Mouse (Mus musculus): ENCODE measurements around the gene Ruvbl2. TPM values are rescaled to one million over a fixed set of nuclear protein-coding genes. Genes with fewer than 3 reads are reported as not detected.

The Ruvbl2 gene
- polyA plus RNA-seq, 1 experiment from 2014 or later = 88.3 TPM

- 89% methylated on average over 8 of the region's 8 CpGs for WGBS
- no peak for ATAC-seq (replicated peaks; ENCODE audit: extremely low read depth, insufficient read depth, low FRiP score)
- no peak overlapping the region for H3K27ac ChIP-seq (ENCODE audit: low read length)
- peaks cover 21% of the 10 kb centered on the region for H3K4me1 ChIP-seq (ENCODE audit: control insufficient read depth, insufficient read depth, low read length)
- no peak overlapping the region for H3K4me3 ChIP-seq (ENCODE audit: low read length)
- H3K9me3 ChIP-seq (replicated peaks; ENCODE audit: control insufficient read depth, low read length) = no peaks in the 10 kb centered on the region
- no peak overlapping the region for H3K9ac ChIP-seq (ENCODE audit: low read length)
- no peak overlapping the region for H3K4me2 ChIP-seq (ENCODE audit: low read depth, low read length)
- no peaks in the 10 kb centered on the region for H3K36me3 ChIP-seq (ENCODE audit: control insufficient read depth, insufficient read depth)
- H3K27me3 ChIP-seq (ENCODE audit: control insufficient read depth, insufficient read depth, low read length) = peaks cover 84% of the 10 kb centered on the region
Observed at GRCm38 (mm10) chr7:45409497-45410163, 28.3 kb downstream of the Ruvbl2 start.

GRCm38 (mm10) chr7:45408949-45409348 is 28.9 kb downstream of the Ruvbl2 start:
- Histone ChIP-seq H3K27me3 (ENCODE audit: control insufficient read depth, insufficient read depth, low read length) (peaks cover 78% of the 10 kb centered on the region), H3K36me3 (ENCODE audit: control insufficient read depth, insufficient read depth) (no peaks in the 10 kb centered on the region), H3K4me2 (ENCODE audit: low read depth, low read length) (no peak overlapping the region), H3K9me3 (replicated peaks; ENCODE audit: control insufficient read depth, low read length) (no peaks in the 10 kb centered on the region), H3K4me3 (ENCODE audit: low read length) (no peak overlapping the region), H3K4me1 (ENCODE audit: control insufficient read depth, insufficient read depth, low read length) (peaks cover 16% of the 10 kb centered on the region), H3K9ac (ENCODE audit: low read length) (no peak overlapping the region), H3K27ac (ENCODE audit: low read length) (no peak overlapping the region)
- WGBS = 88% methylated on average over 17 of the region's 17 CpGs
- ATAC-seq (replicated peaks; ENCODE audit: extremely low read depth, insufficient read depth, low FRiP score) = no peak

DNA sequence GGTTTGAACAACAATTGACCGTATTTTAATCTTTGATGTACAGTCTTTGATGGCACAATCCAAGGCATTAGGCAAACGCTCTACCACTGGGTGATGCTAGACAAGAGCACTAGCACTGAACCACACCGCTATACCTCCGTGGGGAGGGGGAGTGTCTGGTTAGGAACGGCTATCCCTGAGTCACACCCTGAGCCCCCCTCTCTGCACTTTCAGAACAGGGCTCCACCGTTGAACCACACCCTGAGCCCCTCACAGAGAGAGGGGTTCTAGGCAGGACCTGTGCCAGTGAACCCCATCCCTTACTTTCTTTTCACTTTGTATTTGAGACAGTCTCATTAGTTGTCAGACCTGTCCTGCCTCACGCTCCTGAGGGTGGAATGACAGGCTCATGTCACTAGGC is 29.5 kb downstream of the Ruvbl2 start:
- H3K4me1 ChIP-seq (ENCODE audit: control insufficient read depth, insufficient read depth, low read length) = peaks cover 15% of the 10 kb centered on the region
- H3K4me2 ChIP-seq (ENCODE audit: low read depth, low read length) = no peak overlapping the region
- no peak overlapping the region for H3K9ac ChIP-seq (ENCODE audit: low read length)
- no peaks in the 10 kb centered on the region for H3K9me3 ChIP-seq (replicated peaks; ENCODE audit: control insufficient read depth, low read length)
- ATAC-seq (replicated peaks; ENCODE audit: extremely low read depth, insufficient read depth, low FRiP score) = no peak
- H3K4me3 ChIP-seq (ENCODE audit: low read length) = no peak overlapping the region
- H3K27me3 ChIP-seq (ENCODE audit: control insufficient read depth, insufficient read depth, low read length) = peaks cover 76% of the 10 kb centered on the region
- 66% methylated on average over 7 of the region's 7 CpGs for WGBS
- H3K36me3 ChIP-seq (ENCODE audit: control insufficient read depth, insufficient read depth) = no peaks in the 10 kb centered on the region
- no peak overlapping the region for H3K27ac ChIP-seq (ENCODE audit: low read length)

GRCm38 (mm10) chr7:45407836-45408235 is 30.1 kb downstream of the Ruvbl2 start:
- no peak overlapping the region for H3K9ac ChIP-seq (ENCODE audit: low read length)
- H3K9me3 ChIP-seq (replicated peaks; ENCODE audit: control insufficient read depth, low read length) = no peaks in the 10 kb centered on the region
- H3K4me1 ChIP-seq (ENCODE audit: control insufficient read depth, insufficient read depth, low read length) = peaks cover 11% of the 10 kb centered on the region
- no peaks in the 10 kb centered on the region for H3K36me3 ChIP-seq (ENCODE audit: control insufficient read depth, insufficient read depth)
- peaks cover 71% of the 10 kb centered on the region for H3K27me3 ChIP-seq (ENCODE audit: control insufficient read depth, insufficient read depth, low read length)
- ATAC-seq (replicated peaks; ENCODE audit: extremely low read depth, insufficient read depth, low FRiP score) = no peak
- no peak overlapping the region for H3K4me2 ChIP-seq (ENCODE audit: low read depth, low read length)
- H3K27ac ChIP-seq (ENCODE audit: low read length) = no peak overlapping the region
- no peak overlapping the region for H3K4me3 ChIP-seq (ENCODE audit: low read length)
- WGBS = 75% methylated on average over 10 of the region's 10 CpGs

DNA sequence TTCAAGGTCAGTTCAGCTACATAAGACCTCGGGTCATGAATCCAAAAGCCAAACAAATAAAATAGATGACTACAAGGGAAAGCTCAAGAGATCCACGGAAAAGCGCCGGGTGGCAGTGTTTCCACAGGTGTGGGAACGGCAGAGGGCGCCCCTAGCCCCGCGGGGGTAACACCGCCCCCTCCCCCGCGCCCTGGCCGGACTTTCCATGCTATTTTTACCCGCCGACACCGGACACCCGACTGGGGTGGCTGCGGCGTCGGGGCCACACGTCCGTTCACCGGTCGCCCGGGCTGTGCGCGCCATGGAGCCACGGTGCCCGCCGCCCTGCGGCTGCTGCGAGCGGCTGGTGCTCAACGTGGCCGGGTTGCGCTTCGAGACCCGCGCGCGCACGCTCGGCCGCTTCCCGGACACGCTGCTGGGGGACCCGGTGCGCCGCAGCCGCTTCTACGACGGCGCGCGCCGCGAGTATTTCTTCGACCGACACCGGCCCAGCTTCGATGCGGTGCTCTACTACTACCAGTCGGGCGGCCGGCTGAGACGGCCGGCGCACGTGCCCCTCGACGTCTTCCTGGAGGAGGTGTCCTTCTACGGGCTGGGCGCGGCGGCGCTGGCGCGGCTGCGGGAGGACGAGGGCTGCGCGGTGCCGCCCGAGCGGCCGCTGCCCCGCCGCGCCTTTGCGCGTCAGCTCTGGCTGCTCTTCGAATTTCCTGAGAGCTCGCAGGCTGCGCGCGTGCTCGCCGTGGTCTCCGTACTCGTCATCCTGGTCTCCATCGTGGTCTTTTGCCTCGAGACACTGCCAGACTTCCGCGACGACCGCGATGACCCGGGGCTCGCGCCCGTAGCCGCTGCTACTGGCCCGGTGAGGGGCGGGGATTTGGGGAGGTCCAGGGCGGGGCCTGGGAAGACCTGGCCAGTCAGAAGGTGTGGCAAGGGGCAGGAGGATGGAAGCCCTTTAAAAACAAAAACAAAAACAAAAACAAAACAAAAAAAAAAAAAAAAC is 31.4 kb downstream of the Ruvbl2 start:
- H3K36me3 ChIP-seq (ENCODE audit: control insufficient read depth, insufficient read depth) = no peaks in the 10 kb centered on the region
- 1% methylated on average over 113 of the region's 114 CpGs for WGBS
- no peaks in the 10 kb centered on the region for H3K9me3 ChIP-seq (replicated peaks; ENCODE audit: control insufficient read depth, low read length)
- ATAC-seq (replicated peaks; ENCODE audit: extremely low read depth, insufficient read depth, low FRiP score) = peak; percentile 35; the same call in 1 of the 2 replicates
- no peak overlapping the region for H3K27ac ChIP-seq (ENCODE audit: low read length)
- peak overlapping the region; percentile 56 for H3K4me3 ChIP-seq (ENCODE audit: low read length)
- H3K4me1 ChIP-seq (ENCODE audit: control insufficient read depth, insufficient read depth, low read length) = peaks cover 11% of the 10 kb centered on the region
- peaks cover 60% of the 10 kb centered on the region for H3K27me3 ChIP-seq (ENCODE audit: control insufficient read depth, insufficient read depth, low read length)
- H3K9ac ChIP-seq (ENCODE audit: low read length) = peak overlapping the region; percentile 51
- H3K4me2 ChIP-seq (ENCODE audit: low read depth, low read length) = peak overlapping the region; percentile 77

DNA sequence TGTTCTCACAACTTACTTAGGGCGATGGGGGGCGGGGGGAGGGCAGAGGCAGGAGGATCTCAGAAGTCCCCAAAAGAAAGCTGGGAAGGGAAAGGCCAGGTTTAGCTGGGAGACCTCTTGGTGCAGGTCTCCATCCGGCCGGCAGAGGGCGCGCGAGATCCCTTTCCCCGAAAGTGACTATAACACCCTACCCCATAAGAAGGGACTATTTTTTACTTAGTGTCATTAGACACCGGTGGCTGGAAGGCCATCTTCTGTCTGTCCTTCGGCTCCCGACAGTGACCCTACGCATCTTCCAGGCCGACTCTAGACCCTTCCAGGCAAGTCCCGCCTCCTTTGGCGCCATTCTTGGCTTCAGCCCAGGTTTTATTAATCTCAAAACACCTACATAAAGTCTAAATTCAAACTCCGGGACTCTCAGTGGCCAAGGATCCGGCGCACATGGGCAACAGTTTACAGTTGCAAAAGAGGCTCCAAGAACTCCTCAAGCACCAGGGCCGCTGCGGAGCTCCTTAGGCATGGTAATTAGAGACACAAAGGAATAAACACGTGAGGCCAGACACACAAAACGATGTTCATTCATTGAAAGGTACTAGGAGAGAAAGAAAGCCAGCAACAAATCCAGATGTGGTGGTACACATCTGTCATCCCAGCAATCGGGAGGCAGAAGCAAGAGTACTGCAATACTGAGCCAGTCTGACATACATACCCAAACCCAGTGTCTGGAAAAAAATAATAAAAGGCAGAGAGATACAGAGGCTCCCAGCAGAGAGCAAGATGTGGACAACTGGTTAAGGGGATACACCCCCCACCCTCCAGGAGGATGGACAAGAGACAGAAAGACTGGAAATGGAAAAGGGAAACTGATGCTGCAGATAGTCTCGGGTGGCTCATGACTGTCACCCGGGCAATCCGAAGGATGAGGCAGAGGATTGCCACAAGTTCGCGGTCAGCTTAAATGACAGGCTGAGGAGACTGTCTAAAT is 32.5 kb downstream of the Ruvbl2 start, which contains the start of gene Kcna7:
Kcna7 (plus strand) TSS at position 563 of the 985 bp plus-strand sequence.
- 12% methylated on average over 28 of the region's 28 CpGs for WGBS
- Histone ChIP-seq H3K27me3 (ENCODE audit: control insufficient read depth, insufficient read depth, low read length) (peaks cover 51% of the 10 kb centered on the region), H3K9me3 (replicated peaks; ENCODE audit: control insufficient read depth, low read length) (no peaks in the 10 kb centered on the region), H3K4me2 (ENCODE audit: low read depth, low read length) (peak within 1 kb of the TSS; percentile 77), H3K36me3 (ENCODE audit: control insufficient read depth, insufficient read depth) (no peaks in the 10 kb centered on the region), H3K9ac (ENCODE audit: low read length) (peak within 1 kb of the TSS; percentile 52), H3K27ac (ENCODE audit: low read length) (no peak within 1 kb of the TSS), H3K4me3 (ENCODE audit: low read length) (peak within 1 kb of the TSS; percentile 56), H3K4me1 (ENCODE audit: control insufficient read depth, insufficient read depth, low read length) (peaks cover 11% of the 10 kb centered on the region)
- peak; percentile 42; the same call in 1 of the 2 replicates for ATAC-seq (replicated peaks; ENCODE audit: extremely low read depth, insufficient read depth, low FRiP score)

DNA sequence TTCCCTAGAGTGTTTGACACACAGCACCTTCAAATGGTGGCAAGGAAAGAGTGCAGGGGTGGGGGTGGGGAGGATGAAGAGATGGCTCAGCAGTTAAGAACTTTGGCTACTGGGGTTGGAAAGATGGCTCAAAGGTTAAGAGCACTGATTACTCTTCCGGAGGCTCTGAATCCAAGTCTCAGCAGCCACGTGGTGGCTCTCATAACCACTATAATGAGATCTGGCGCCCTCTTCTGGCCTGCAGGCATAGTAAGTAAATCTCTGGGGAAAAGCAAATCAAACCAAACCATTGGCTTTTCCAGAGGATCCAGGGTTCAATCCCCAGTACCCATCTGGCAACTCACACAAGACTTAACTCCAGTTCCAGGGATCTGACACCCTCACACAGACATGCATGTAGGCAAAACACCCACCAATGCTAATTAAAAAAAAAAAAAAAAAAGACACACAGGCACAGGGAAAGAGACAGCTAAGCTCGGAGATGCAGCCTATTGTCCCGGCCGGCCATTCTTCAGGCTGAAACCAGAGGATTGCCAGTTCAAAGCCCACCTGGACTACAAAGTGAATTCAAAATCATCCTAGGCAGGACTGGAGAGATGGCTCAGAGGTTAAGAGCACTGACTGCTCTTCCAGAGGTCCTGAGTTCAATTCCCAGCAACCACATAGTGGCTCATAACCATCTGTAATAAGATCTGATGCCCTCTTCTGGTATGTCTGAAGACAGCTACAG is 34.2 kb downstream of the Ruvbl2 start:
- H3K9me3 ChIP-seq (replicated peaks; ENCODE audit: control insufficient read depth, low read length) = no peaks in the 10 kb centered on the region
- no peak for ATAC-seq (replicated peaks; ENCODE audit: extremely low read depth, insufficient read depth, low FRiP score)
- no peaks in the 10 kb centered on the region for H3K36me3 ChIP-seq (ENCODE audit: control insufficient read depth, insufficient read depth)
- H3K4me2 ChIP-seq (ENCODE audit: low read depth, low read length) = no peak overlapping the region
- no peak overlapping the region for H3K27ac ChIP-seq (ENCODE audit: low read length)
- WGBS = 46% methylated on average over 6 of the region's 6 CpGs
- H3K9ac ChIP-seq (ENCODE audit: low read length) = no peak overlapping the region
- H3K4me3 ChIP-seq (ENCODE audit: low read length) = no peak overlapping the region
- peaks cover 34% of the 10 kb centered on the region for H3K27me3 ChIP-seq (ENCODE audit: control insufficient read depth, insufficient read depth, low read length)
- peaks cover 11% of the 10 kb centered on the region for H3K4me1 ChIP-seq (ENCODE audit: control insufficient read depth, insufficient read depth, low read length)

- no peak overlapping the region for H3K27ac ChIP-seq (ENCODE audit: low read length)
- no peak overlapping the region for H3K4me2 ChIP-seq (ENCODE audit: low read depth, low read length)
- WGBS = 65% methylated on average over 10 of the region's 10 CpGs
- H3K4me3 ChIP-seq (ENCODE audit: low read length) = no peak overlapping the region
- peaks cover 10% of the 10 kb centered on the region for H3K4me1 ChIP-seq (ENCODE audit: control insufficient read depth, insufficient read depth, low read length)
- no peaks in the 10 kb centered on the region for H3K36me3 ChIP-seq (ENCODE audit: control insufficient read depth, insufficient read depth)
- peaks cover 13% of the 10 kb centered on the region for H3K27me3 ChIP-seq (ENCODE audit: control insufficient read depth, insufficient read depth, low read length)
- H3K9ac ChIP-seq (ENCODE audit: low read length) = no peak overlapping the region
- no peaks in the 10 kb centered on the region for H3K9me3 ChIP-seq (replicated peaks; ENCODE audit: control insufficient read depth, low read length)
- ATAC-seq (replicated peaks; ENCODE audit: extremely low read depth, insufficient read depth, low FRiP score) = no peak
Observed at GRCm38 (mm10) chr7:45401521-45402085, 36.3 kb downstream of the Ruvbl2 start.
